Mouse (Mus musculus): ENCODE data around the gene Olfr69. TPM values are rescaled to one million over a fixed set of nuclear protein-coding genes. Genes with fewer than 3 reads are reported as not detected.
"Not testable (repeated sequence)": the region's sequence is repeated elsewhere in the genome, so short reads cannot be mapped to it uniquely, and the experiment has no call there.

The Olfr69 gene
- total RNA-seq, 2 experiments from 2014 or later = 0.84 TPM; not detected in 1

GRCm38 (mm10) chr7:103730074-103730473, 41.3 kb downstream of the Olfr69 start, which contains the start of gene Olfr628:
Olfr628 (plus strand) TSS chr7:103730374.
- no peak for ATAC-seq (replicated peaks; ENCODE audit: low FRiP score, poor library complexity, severe bottlenecking)

- ATAC-seq (replicated peaks; ENCODE audit: low FRiP score, poor library complexity, severe bottlenecking) = not testable (repeated sequence)
These were observed 55.0 kb downstream of the Olfr69 start for GRCm38 (mm10) chr7:103716398-103716797.

Other genes starting within 250 kb of the Olfr69 start
Only the 30 nearest of the 32 such genes appear.
- gene Olfr613, start 223.5 kb downstream of the Olfr69 start, total RNA-seq (2015; ENCODE audit: low replicate concordance) = not detected in 2 replicates
- not detected in 2 replicates for gene Olfr613, start 223.5 kb downstream of the Olfr69 start, total RNA-seq (2017; ENCODE audit: low replicate concordance)
- gene Olfr615, start 215.5 kb downstream of the Olfr69 start, total RNA-seq (2015; ENCODE audit: low replicate concordance) = not detected in 2 replicates
- gene Olfr615, start 215.5 kb downstream of the Olfr69 start, total RNA-seq (2017; ENCODE audit: low replicate concordance) = not detected in 2 replicates
- gene Olfr616, start 202.5 kb downstream of the Olfr69 start, total RNA-seq (2015; ENCODE audit: low replicate concordance) = not detected in 2 replicates
- not detected in 2 replicates for gene Olfr616, start 202.5 kb downstream of the Olfr69 start, total RNA-seq (2017; ENCODE audit: low replicate concordance)
- not detected in 2 replicates for gene Olfr617, start 198.5 kb downstream of the Olfr69 start, total RNA-seq (2015; ENCODE audit: low replicate concordance)
- gene Olfr617, start 198.5 kb downstream of the Olfr69 start, total RNA-seq (2017; ENCODE audit: low replicate concordance) = not detected in 2 replicates
- not detected in 2 replicates for gene Olfr618, start 181.5 kb downstream of the Olfr69 start, total RNA-seq (2015; ENCODE audit: low replicate concordance)
- not detected in 2 replicates for gene Olfr618, start 181.5 kb downstream of the Olfr69 start, total RNA-seq (2017; ENCODE audit: low replicate concordance)
- gene Olfr619, start 171.0 kb downstream of the Olfr69 start, total RNA-seq (2015; ENCODE audit: low replicate concordance) = not detected in 2 replicates
- gene Olfr619, start 171.0 kb downstream of the Olfr69 start, total RNA-seq (2017; ENCODE audit: low replicate concordance) = not detected in 2 replicates
- gene Olfr620, start 159.1 kb downstream of the Olfr69 start, total RNA-seq (2015; ENCODE audit: low replicate concordance) = not detected in 2 replicates
- gene Olfr620, start 159.1 kb downstream of the Olfr69 start, total RNA-seq (2017; ENCODE audit: low replicate concordance) = not detected in 2 replicates
- not detected in 2 replicates for gene Olfr622, start 128.9 kb downstream of the Olfr69 start, total RNA-seq (2015; ENCODE audit: low replicate concordance)
- gene Olfr622, start 128.9 kb downstream of the Olfr69 start, total RNA-seq (2017; ENCODE audit: low replicate concordance) = not detected in 2 replicates
- gene Olfr623, start 107.9 kb downstream of the Olfr69 start, total RNA-seq (2015; ENCODE audit: low replicate concordance) = not detected in 2 replicates
- not detected in 2 replicates for gene Olfr623, start 107.9 kb downstream of the Olfr69 start, total RNA-seq (2017; ENCODE audit: low replicate concordance)
- not detected in 2 replicates for gene Olfr624, start 100.4 kb downstream of the Olfr69 start, total RNA-seq (2015; ENCODE audit: low replicate concordance)
- gene Olfr624, start 100.4 kb downstream of the Olfr69 start, total RNA-seq (2017; ENCODE audit: low replicate concordance) = under 0.01 and 0.13 TPM in 2 replicates
- gene Olfr625-ps1, start 88.9 kb downstream of the Olfr69 start, total RNA-seq (2015; ENCODE audit: low replicate concordance) = not detected in 2 replicates
- not detected in 2 replicates for gene Olfr625-ps1, start 88.9 kb downstream of the Olfr69 start, total RNA-seq (2017; ENCODE audit: low replicate concordance)
- gene Olfr243, start 56.9 kb downstream of the Olfr69 start, total RNA-seq (2015; ENCODE audit: low replicate concordance) = not detected in 2 replicates
- gene Olfr243, start 56.9 kb downstream of the Olfr69 start, total RNA-seq (2017; ENCODE audit: low replicate concordance) = not detected in 2 replicates
- not detected in 2 replicates for gene Olfr628, start 41.2 kb downstream of the Olfr69 start, total RNA-seq (2015; ENCODE audit: low replicate concordance)
- gene Olfr628, start 41.2 kb downstream of the Olfr69 start, total RNA-seq (2017; ENCODE audit: low replicate concordance) = not detected in 2 replicates
- gene Olfr629, start 26.7 kb downstream of the Olfr69 start, total RNA-seq (2015; ENCODE audit: low replicate concordance) = not detected in 2 replicates
- not detected in 2 replicates for gene Olfr629, start 26.7 kb downstream of the Olfr69 start, total RNA-seq (2017; ENCODE audit: low replicate concordance)
- gene Olfr630, start 14.3 kb downstream of the Olfr69 start, total RNA-seq (2015; ENCODE audit: low replicate concordance) = not detected in 2 replicates
- gene Olfr630, start 14.3 kb downstream of the Olfr69 start, total RNA-seq (2017; ENCODE audit: low replicate concordance) = not detected in 2 replicates
- gene Olfr68, start 8.1 kb upstream of the Olfr69 start, total RNA-seq (2015; ENCODE audit: low replicate concordance) = 2.9 TPM in 1 of 2 replicates, not detected in the other
- gene Olfr68, start 8.1 kb upstream of the Olfr69 start, total RNA-seq (2017; ENCODE audit: low replicate concordance) = 0.83 and 2.8 TPM in 2 replicates
- 0.84 TPM in 1 of 2 replicates, not detected in the other for gene Olfr67, start 20.2 kb upstream of the Olfr69 start, total RNA-seq (2015; ENCODE audit: low replicate concordance)
- gene Olfr67, start 20.2 kb upstream of the Olfr69 start, total RNA-seq (2017; ENCODE audit: low replicate concordance) = 1.5 and 3.3 TPM in 2 replicates
- gene Hbb-bt, start 42.4 kb upstream of the Olfr69 start, total RNA-seq (2015; ENCODE audit: low replicate concordance) = 26,042 and 29,427 TPM in 2 replicates
- 7,139 and 8,294 TPM in 2 replicates for gene Hbb-bt, start 42.4 kb upstream of the Olfr69 start, total RNA-seq (2017; ENCODE audit: low replicate concordance)
- 118,402 and 120,100 TPM in 2 replicates for gene Hbb-bs, start 56.5 kb upstream of the Olfr69 start, total RNA-seq (2015; ENCODE audit: low replicate concordance)
- gene Hbb-bs, start 56.5 kb upstream of the Olfr69 start, total RNA-seq (2017; ENCODE audit: low replicate concordance) = 41,622 and 62,915 TPM in 2 replicates
- not detected in 2 replicates for gene Hbb-bh2, start 68.9 kb upstream of the Olfr69 start, total RNA-seq (2015; ENCODE audit: low replicate concordance)
- not detected in 2 replicates for gene Hbb-bh2, start 68.9 kb upstream of the Olfr69 start, total RNA-seq (2017; ENCODE audit: low replicate concordance)
- not detected in 2 replicates for gene Hbb-bh1, start 71.6 kb upstream of the Olfr69 start, total RNA-seq (2015; ENCODE audit: low replicate concordance)
- gene Hbb-bh1, start 71.6 kb upstream of the Olfr69 start, total RNA-seq (2017; ENCODE audit: low replicate concordance) = not detected in 2 replicates
- gene Hbb-y, start 81.6 kb upstream of the Olfr69 start, total RNA-seq (2015; ENCODE audit: low replicate concordance) = not detected in 2 replicates
- gene Hbb-y, start 81.6 kb upstream of the Olfr69 start, total RNA-seq (2017; ENCODE audit: low replicate concordance) = not detected in 2 replicates
- gene Olfr66, start 114.7 kb upstream of the Olfr69 start, total RNA-seq (2015; ENCODE audit: low replicate concordance) = not detected in 2 replicates
- not detected in 2 replicates for gene Olfr66, start 114.7 kb upstream of the Olfr69 start, total RNA-seq (2017; ENCODE audit: low replicate concordance)
- gene Olfr64, start 122.9 kb upstream of the Olfr69 start, total RNA-seq (2015; ENCODE audit: low replicate concordance) = not detected in 2 replicates
- gene Olfr64, start 122.9 kb upstream of the Olfr69 start, total RNA-seq (2017; ENCODE audit: low replicate concordance) = not detected in 2 replicates
- not detected in 2 replicates for gene Olfr65, start 131.9 kb upstream of the Olfr69 start, total RNA-seq (2015; ENCODE audit: low replicate concordance)
- gene Olfr65, start 131.9 kb upstream of the Olfr69 start, total RNA-seq (2017; ENCODE audit: low replicate concordance) = not detected in 2 replicates
- not detected in 2 replicates for gene Olfr631, start 157.2 kb upstream of the Olfr69 start, total RNA-seq (2015; ENCODE audit: low replicate concordance)
- not detected in 2 replicates for gene Olfr631, start 157.2 kb upstream of the Olfr69 start, total RNA-seq (2017; ENCODE audit: low replicate concordance)
- not detected in 2 replicates for gene Olfr632, start 162.8 kb upstream of the Olfr69 start, total RNA-seq (2015; ENCODE audit: low replicate concordance)
- not detected in 2 replicates for gene Olfr632, start 162.8 kb upstream of the Olfr69 start, total RNA-seq (2017; ENCODE audit: low replicate concordance)
- not detected in 2 replicates for gene Olfr633, start 172.8 kb upstream of the Olfr69 start, total RNA-seq (2015; ENCODE audit: low replicate concordance)
- 0.15 TPM in 1 of 2 replicates, not detected in the other for gene Olfr633, start 172.8 kb upstream of the Olfr69 start, total RNA-seq (2017; ENCODE audit: low replicate concordance)
- gene Olfr635, start 199.6 kb upstream of the Olfr69 start, total RNA-seq (2015; ENCODE audit: low replicate concordance) = not detected in 2 replicates
- gene Olfr635, start 199.6 kb upstream of the Olfr69 start, total RNA-seq (2017; ENCODE audit: low replicate concordance) = not detected in 2 replicates
- gene Olfr638, start 227.2 kb upstream of the Olfr69 start, total RNA-seq (2015; ENCODE audit: low replicate concordance) = not detected in 2 replicates
- gene Olfr638, start 227.2 kb upstream of the Olfr69 start, total RNA-seq (2017; ENCODE audit: low replicate concordance) = not detected in 2 replicates

Data from erythroid progenitor cell, adult 5-6 weeks (primary cell).